Mouse (Mus musculus): ENCODE data around the gene Fbxw2.
"Not testable (repeated sequence)": the region's sequence is repeated elsewhere in the genome, so short reads cannot be mapped to it uniquely, and the experiment has no call there.

DNA sequence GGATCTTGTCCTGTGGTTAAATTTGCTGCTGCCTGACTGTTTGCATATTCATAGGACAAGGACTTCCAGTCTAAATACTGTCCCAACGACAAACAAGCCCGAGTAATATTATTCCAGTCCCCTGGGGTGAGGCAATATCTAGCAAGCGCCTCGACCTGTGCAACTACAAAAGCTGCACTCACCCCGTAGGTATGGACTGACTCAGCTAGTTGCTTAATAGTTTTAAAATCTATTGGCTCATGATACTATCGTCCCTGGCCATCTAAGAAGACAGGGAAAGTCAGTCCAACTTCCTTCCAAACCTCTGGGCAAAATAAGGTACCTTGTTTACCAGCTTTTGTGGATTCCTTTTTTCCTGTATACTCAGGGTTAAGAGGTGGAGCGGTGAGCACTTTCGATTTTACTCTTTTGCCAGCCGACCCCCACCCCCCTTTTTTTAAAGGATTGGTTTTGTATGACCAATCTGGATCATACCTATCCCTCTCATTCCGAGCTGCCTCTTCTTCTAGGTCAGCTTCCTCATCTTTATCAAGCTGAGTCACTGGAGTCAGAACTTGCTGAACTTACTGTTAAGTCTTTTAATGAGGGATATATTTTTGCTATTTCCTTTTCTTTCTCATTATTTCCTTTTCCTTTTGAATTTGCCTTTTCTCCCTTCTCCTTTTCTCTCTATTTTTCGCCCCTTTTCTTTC, 6.8 kb upstream of the Fbxw2 start, which contains the start of gene Gm34653:
- TF ChIP-seq POLR2A (IDR thresholded peaks at IDR 0.05; ENCODE audit: control insufficient read depth, low read depth, low read length); CTCF (IDR thresholded peaks at IDR 0.05; ENCODE audit: control insufficient read depth, insufficient read depth, insufficient replicate concordance, low read depth, low read length): not testable (repeated sequence)
